Mouse (Mus musculus): ENCODE measurements around the gene Oas1g. TPM values are rescaled to one million over a fixed set of nuclear protein-coding genes. Genes with fewer than 3 reads are reported as not detected.
"Not testable (repeated sequence)": the region's sequence is repeated elsewhere in the genome, so short reads cannot be mapped to it uniquely, and the experiment has no call there.

Oas1g gene
- polyA plus RNA-seq, 1 experiment from 2014 or later = not detected

- not testable (repeated sequence) for H3K36me3 ChIP-seq (ENCODE audit: control insufficient read depth, insufficient read depth, low read length); H3K4me2 ChIP-seq (ENCODE audit: low read depth); DNase-seq (ENCODE audit: low spot score); H3K9me3 ChIP-seq (ENCODE audit: control insufficient read depth, low read length); H3K4me1 ChIP-seq (ENCODE audit: control insufficient read depth, insufficient read depth, low read length); H3K9ac ChIP-seq (ENCODE audit: low read length); ATAC-seq (ENCODE audit: insufficient read depth, low FRiP score, low TSS enrichment); H3K4me3 ChIP-seq (ENCODE audit: low read depth, low read length); H3K27ac ChIP-seq (ENCODE audit: low read depth, low read length); H3K27me3 ChIP-seq (ENCODE audit: control insufficient read depth, insufficient read depth, low read length)
- WGBS = 67% methylated on average over 2 of the region's 2 CpGs
These were observed 10.0 kb downstream of the Oas1g start for GRCm38 (mm10) chr5:120877407-120877806.

- WGBS = 74% methylated on average over 2 of the region's 3 CpGs
- not testable (repeated sequence) for ATAC-seq (ENCODE audit: insufficient read depth, low FRiP score, low TSS enrichment)
These were observed 10.6 kb downstream of the Oas1g start for GRCm38 (mm10) chr5:120876839-120877238.

GRCm38 (mm10) chr5:120871469-120871868 lies 15.9 kb downstream of the Oas1g start:
- no peaks in the 10 kb centered on the region for H3K36me3 ChIP-seq (ENCODE audit: control insufficient read depth, insufficient read depth, low read length)
- no peaks in the 10 kb centered on the region for H3K27me3 ChIP-seq (ENCODE audit: control insufficient read depth, insufficient read depth, low read length)
- no peak for ATAC-seq (ENCODE audit: insufficient read depth, low FRiP score, low TSS enrichment)
- 55% methylated on average over 2 of the region's 2 CpGs for WGBS
- H3K4me1 ChIP-seq (ENCODE audit: control insufficient read depth, insufficient read depth, low read length) = no peaks in the 10 kb centered on the region
- H3K9ac ChIP-seq (ENCODE audit: low read length) = no peak overlapping the region
- no peak overlapping the region for H3K4me2 ChIP-seq (ENCODE audit: low read depth)
- H3K9me3 ChIP-seq (ENCODE audit: control insufficient read depth, low read length) = no peaks in the 10 kb centered on the region
- no peak overlapping the region for H3K27ac ChIP-seq (ENCODE audit: low read depth, low read length)
- no peak overlapping the region for H3K4me3 ChIP-seq (ENCODE audit: low read depth, low read length)
- no peak for DNase-seq (ENCODE audit: low spot score)

More at GRCm38 (mm10) chr5:120876839-120877238, 10.6 kb downstream of the Oas1g start:
- H3K9me3 ChIP-seq (ENCODE audit: control insufficient read depth, low read length); H3K4me3 ChIP-seq (ENCODE audit: low read depth, low read length); H3K9ac ChIP-seq (ENCODE audit: low read length); H3K27me3 ChIP-seq (ENCODE audit: control insufficient read depth, insufficient read depth, low read length); H3K27ac ChIP-seq (ENCODE audit: low read depth, low read length); DNase-seq (ENCODE audit: low spot score); H3K36me3 ChIP-seq (ENCODE audit: control insufficient read depth, insufficient read depth, low read length); H3K4me2 ChIP-seq (ENCODE audit: low read depth); H3K4me1 ChIP-seq (ENCODE audit: control insufficient read depth, insufficient read depth, low read length): not testable (repeated sequence)

GRCm38 (mm10) chr5:120870782-120871181 lies 16.6 kb downstream of the Oas1g start:
- no peak overlapping the region for H3K27ac ChIP-seq (ENCODE audit: low read depth, low read length)
- no peaks in the 10 kb centered on the region for H3K36me3 ChIP-seq (ENCODE audit: control insufficient read depth, insufficient read depth, low read length)
- ATAC-seq (ENCODE audit: insufficient read depth, low FRiP score, low TSS enrichment) (no peak), DNase-seq (ENCODE audit: low spot score) (no peak)
- WGBS = 86% methylated on average over 7 of the region's 7 CpGs
- H3K9ac ChIP-seq (ENCODE audit: low read length) = no peak overlapping the region
- no peaks in the 10 kb centered on the region for H3K27me3 ChIP-seq (ENCODE audit: control insufficient read depth, insufficient read depth, low read length)
- no peaks in the 10 kb centered on the region for H3K4me1 ChIP-seq (ENCODE audit: control insufficient read depth, insufficient read depth, low read length)
- H3K4me3 ChIP-seq (ENCODE audit: low read depth, low read length) = no peak overlapping the region
- no peaks in the 10 kb centered on the region for H3K9me3 ChIP-seq (ENCODE audit: control insufficient read depth, low read length)
- H3K4me2 ChIP-seq (ENCODE audit: low read depth) = no peak overlapping the region

- Histone ChIP-seq H3K9me3 (ENCODE audit: control insufficient read depth, low read length) (no peaks in the 10 kb centered on the region), H3K27me3 (ENCODE audit: control insufficient read depth, insufficient read depth, low read length) (no peaks in the 10 kb centered on the region), H3K27ac (ENCODE audit: low read depth, low read length) (no peak overlapping the region), H3K4me2 (ENCODE audit: low read depth) (no peak overlapping the region), H3K4me1 (ENCODE audit: control insufficient read depth, insufficient read depth, low read length) (no peaks in the 10 kb centered on the region), H3K4me3 (ENCODE audit: low read depth, low read length) (no peak overlapping the region), H3K9ac (ENCODE audit: low read length) (no peak overlapping the region), H3K36me3 (ENCODE audit: control insufficient read depth, insufficient read depth, low read length) (no peaks in the 10 kb centered on the region)
- ATAC-seq (ENCODE audit: insufficient read depth, low FRiP score, low TSS enrichment) (no peak), DNase-seq (ENCODE audit: low spot score) (no peak)
- 65% methylated on average over 3 of the region's 3 CpGs for WGBS
These were observed 17.3 kb downstream of the Oas1g start for GRCm38 (mm10) chr5:120870081-120870480.

GRCm38 (mm10) chr5:120869436-120870015 lies 17.9 kb downstream of the Oas1g start:
- no peak overlapping the region for H3K9ac ChIP-seq (ENCODE audit: low read length)
- no peaks in the 10 kb centered on the region for H3K4me1 ChIP-seq (ENCODE audit: control insufficient read depth, insufficient read depth, low read length)
- no peak for ATAC-seq (ENCODE audit: insufficient read depth, low FRiP score, low TSS enrichment)
- H3K9me3 ChIP-seq (ENCODE audit: control insufficient read depth, low read length) = no peaks in the 10 kb centered on the region
- DNase-seq (ENCODE audit: low spot score) = no peak
- no peaks in the 10 kb centered on the region for H3K36me3 ChIP-seq (ENCODE audit: control insufficient read depth, insufficient read depth, low read length)
- H3K4me2 ChIP-seq (ENCODE audit: low read depth) = no peak overlapping the region
- H3K27me3 ChIP-seq (ENCODE audit: control insufficient read depth, insufficient read depth, low read length) = no peaks in the 10 kb centered on the region
- no peak overlapping the region for H3K4me3 ChIP-seq (ENCODE audit: low read depth, low read length)
- 76% methylated on average over 7 of the region's 7 CpGs for WGBS
- no peak overlapping the region for H3K27ac ChIP-seq (ENCODE audit: low read depth, low read length)

GRCm38 (mm10) chr5:120865336-120865860 lies 22.0 kb downstream of the Oas1g start:
- ATAC-seq (ENCODE audit: insufficient read depth, low FRiP score, low TSS enrichment) (no peak), DNase-seq (ENCODE audit: low spot score) (no peak)
- Histone ChIP-seq H3K4me1 (ENCODE audit: control insufficient read depth, insufficient read depth, low read length) (no peaks in the 10 kb centered on the region), H3K27ac (ENCODE audit: low read depth, low read length) (no peak overlapping the region), H3K27me3 (ENCODE audit: control insufficient read depth, insufficient read depth, low read length) (no peaks in the 10 kb centered on the region), H3K4me3 (ENCODE audit: low read depth, low read length) (no peak overlapping the region), H3K9ac (ENCODE audit: low read length) (no peak overlapping the region), H3K36me3 (ENCODE audit: control insufficient read depth, insufficient read depth, low read length) (no peaks in the 10 kb centered on the region), H3K9me3 (ENCODE audit: control insufficient read depth, low read length) (no peaks in the 10 kb centered on the region), H3K4me2 (ENCODE audit: low read depth) (no peak overlapping the region)
- 64% methylated on average over 3 of the region's 3 CpGs for WGBS

- no peaks in the 10 kb centered on the region for H3K4me1 ChIP-seq (ENCODE audit: control insufficient read depth, insufficient read depth, low read length)
- WGBS = 56% methylated on average over 4 of the region's 4 CpGs
- H3K27me3 ChIP-seq (ENCODE audit: control insufficient read depth, insufficient read depth, low read length) = no peaks in the 10 kb centered on the region
- ATAC-seq (ENCODE audit: insufficient read depth, low FRiP score, low TSS enrichment) (no peak), DNase-seq (ENCODE audit: low spot score) (no peak)
- H3K9ac ChIP-seq (ENCODE audit: low read length) = no peak within 1 kb of the TSS
- H3K36me3 ChIP-seq (ENCODE audit: control insufficient read depth, insufficient read depth, low read length) = no peaks in the 10 kb centered on the region
- H3K9me3 ChIP-seq (ENCODE audit: control insufficient read depth, low read length) = no peaks in the 10 kb centered on the region
- no peak within 1 kb of the TSS for H3K4me2 ChIP-seq (ENCODE audit: low read depth)
- H3K4me3 ChIP-seq (ENCODE audit: low read depth, low read length) = no peak within 1 kb of the TSS
- H3K27ac ChIP-seq (ENCODE audit: low read depth, low read length) = no peak within 1 kb of the TSS
These were observed 26.3 kb downstream of the Oas1g start, which contains the start of gene Oas1h for GRCm38 (mm10) chr5:120861121-120861520. Gene Oas1h (plus strand): TSS chr5:120861421.

- Histone ChIP-seq H3K9me3 (ENCODE audit: control insufficient read depth, low read length) (0 out of 2 replicates have a peak, but pooled peaks cover 4% of the 10 kb centered on the region), H3K27ac (ENCODE audit: low read depth, low read length) (no peak overlapping the region), H3K4me2 (ENCODE audit: low read depth) (no peak overlapping the region), H3K27me3 (ENCODE audit: control insufficient read depth, insufficient read depth, low read length) (no peaks in the 10 kb centered on the region), H3K4me1 (ENCODE audit: control insufficient read depth, insufficient read depth, low read length) (no peaks in the 10 kb centered on the region), H3K36me3 (ENCODE audit: control insufficient read depth, insufficient read depth, low read length) (no peaks in the 10 kb centered on the region), H3K4me3 (ENCODE audit: low read depth, low read length) (no peak overlapping the region), H3K9ac (ENCODE audit: low read length) (no peak overlapping the region)
- no peak for DNase-seq (ENCODE audit: low spot score)
- no peak for ATAC-seq (ENCODE audit: insufficient read depth, low FRiP score, low TSS enrichment)
- WGBS = 80% methylated on average over 2 of the region's 2 CpGs
These were observed 28.2 kb downstream of the Oas1g start for GRCm38 (mm10) chr5:120859241-120859640.

Data from neural tube, embryonic 11.5 days (tissue).